Mouse (Mus musculus) megakaryocyte, embryonic 14.5 days (primary cell): Measurements from ENCODE around the gene Fmc1.

ENCODE experiments used
- FLI1 ChIP-seq: IDR thresholded peaks from 2 replicates; pipeline ENCODE4 v1.6.1; 2012; ENCODE audit warnings: low read length, inconsistent platforms, mixed read lengths
- GATA1 ChIP-seq: IDR thresholded peaks from 3 replicates; pipeline ENCODE4 v1.6.1; 2012; ENCODE audit warnings: mixed read lengths, low read length, inconsistent platforms, borderline replicate concordance

GRCm38 (mm10) chr6:38495641-38496040, 37.7 kb upstream of the Fmc1 start:
- no peak for TF ChIP-seq GATA1
- no peak for TF ChIP-seq FLI1
